Mouse (Mus musculus): ENCODE results near the gene Mrps18b.

GRCm38 (mm10) chr17:35923281-35923680 lies 7.1 kb upstream of the Mrps18b start:
- TF ChIP-seq CTCF (IDR thresholded peaks at IDR 0.05; ENCODE audit: low read depth, low read length), result no peak
- TF ChIP-seq EP300 (IDR thresholded peaks at IDR 0.05; ENCODE audit: insufficient read depth, low read depth, low read length), result no peak
- no peak for TF ChIP-seq POLR2A (IDR thresholded peaks at IDR 0.05; ENCODE audit: insufficient read depth, low read length)
